Mouse (Mus musculus) C2C12 (cell line): ENCODE measurements around the gene Peli2. TPM values are rescaled to one million over a fixed set of nuclear protein-coding genes. Genes with fewer than 3 reads are reported as not detected.

ENCODE experiments used
- H3K27me3 ChIP-seq: one replicate; pipeline ENCODE4 v1.6.1; 2011; ENCODE audit not compliant: control insufficient read depth, insufficient read depth, insufficient read length
- H3K36me3 ChIP-seq: one replicate; pipeline ENCODE4 v1.6.1; 2011; ENCODE audit not compliant: control insufficient read depth, insufficient read depth
- H3K4me3 ChIP-seq: one replicate; pipeline ENCODE4 v1.5.1; 2011; ENCODE audit warnings: mild to moderate bottlenecking, control low read depth; ENCODE audit not compliant: poor library complexity, insufficient read depth, severe bottlenecking
- H3K79me2 ChIP-seq: one replicate; pipeline ENCODE4 v1.6.1; 2011; ENCODE audit not compliant: control insufficient read depth, insufficient read depth
- H3K79me3 ChIP-seq: one replicate; pipeline ENCODE4 v1.6.1; 2011; ENCODE audit warnings: low read depth, control low read depth
- H3ac ChIP-seq: one replicate; pipeline ENCODE3; 2011; ENCODE audit warnings: low read depth; ENCODE audit not compliant: control insufficient read depth, insufficient read length
- CEBPB ChIP-seq: IDR thresholded peaks from one replicate; pipeline ENCODE4 v1.6.1; 2011; ENCODE audit warnings: low read depth, mild to moderate bottlenecking, control low read depth, moderate library complexity
- CTCF ChIP-seq: IDR thresholded peaks from one replicate; pipeline ENCODE4 v1.5.1; 2011; ENCODE audit not compliant: control insufficient read depth, insufficient read depth, insufficient read length
- FOSL1 ChIP-seq: IDR thresholded peaks from one replicate; pipeline ENCODE4 v1.8.0; 2011; ENCODE audit warnings: mild to moderate bottlenecking, low read length; ENCODE audit not compliant: poor library complexity, insufficient read depth, severe bottlenecking
- MAX ChIP-seq: IDR thresholded peaks from one replicate; pipeline ENCODE4 v1.6.1; 2011; ENCODE audit warnings: mild to moderate bottlenecking, control low read depth
- MYOD1 ChIP-seq: IDR thresholded peaks from one replicate; pipeline ENCODE4 v1.6.1; 2011; ENCODE audit warnings: low read depth; ENCODE audit not compliant: control insufficient read depth, insufficient read length
- MYOG ChIP-seq: IDR thresholded peaks from one replicate; pipeline ENCODE4 v1.6.1; 2011; ENCODE audit not compliant: control insufficient read depth, insufficient read length; ENCODE audit errors: extremely low read depth
- USF1 ChIP-seq: IDR thresholded peaks from one replicate; pipeline ENCODE4 v1.6.1; 2011; ENCODE audit warnings: low read depth, mild to moderate bottlenecking, control low read depth, moderate library complexity
- polyA plus RNA-seq: library from polyadenylated mRNA; unstranded; fragments of >200 nt; fragmentation: generic; extraction: Trizol; gene quantifications from one replicate; pipeline ENCODE4 v1.2.1, GENCODE M21; 2012; ENCODE audit warnings: missing spikeins

Gene Peli2
- polyA plus RNA-seq, 1 experiment: 13.9 TPM

DNA sequence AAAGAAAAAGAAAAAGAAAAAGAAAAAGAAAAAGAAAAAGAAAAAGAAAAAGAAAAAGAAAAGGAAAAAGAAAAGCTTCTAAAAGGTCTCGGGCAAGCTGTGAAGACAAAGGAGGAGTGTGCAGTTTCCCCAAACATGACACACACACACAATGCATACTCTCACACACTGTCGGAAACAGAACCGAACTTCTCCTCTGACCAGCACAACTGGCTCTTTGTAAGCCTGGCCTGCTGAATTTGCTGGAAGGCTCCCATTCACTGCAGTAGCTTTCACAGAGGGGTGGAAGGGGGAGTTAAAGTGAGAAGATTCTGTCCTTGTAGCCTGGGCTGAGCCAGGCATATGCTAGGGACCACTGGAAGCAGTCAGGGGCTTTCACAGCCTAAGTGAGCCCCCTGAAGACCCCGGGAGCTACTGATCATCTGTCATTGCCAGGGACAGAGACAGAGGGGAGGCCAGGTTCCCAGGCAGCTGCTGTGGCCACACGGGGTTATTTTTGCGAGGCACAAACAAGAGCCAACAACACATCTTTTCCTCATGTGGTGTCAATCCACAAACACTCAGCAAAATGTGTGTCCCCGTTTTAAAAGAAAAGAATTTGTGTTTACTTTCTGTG, 33.8 kb upstream of the Peli2 start:
- TF ChIP-seq MYOD1 (no peak), CTCF (no peak), MYOG (no peak), USF1 (no peak), MAX (no peak), CEBPB (no peak), FOSL1 (no peak)
- Histone ChIP-seq H3K79me2 (no peaks in the 10 kb centered on the region), H3ac (no peak overlapping the region), H3K36me3 (no peaks in the 10 kb centered on the region), H3K79me3 (no peaks in the 10 kb centered on the region), H3K4me3 (no peak overlapping the region), H3K27me3 (no peaks in the 10 kb centered on the region)

DNA sequence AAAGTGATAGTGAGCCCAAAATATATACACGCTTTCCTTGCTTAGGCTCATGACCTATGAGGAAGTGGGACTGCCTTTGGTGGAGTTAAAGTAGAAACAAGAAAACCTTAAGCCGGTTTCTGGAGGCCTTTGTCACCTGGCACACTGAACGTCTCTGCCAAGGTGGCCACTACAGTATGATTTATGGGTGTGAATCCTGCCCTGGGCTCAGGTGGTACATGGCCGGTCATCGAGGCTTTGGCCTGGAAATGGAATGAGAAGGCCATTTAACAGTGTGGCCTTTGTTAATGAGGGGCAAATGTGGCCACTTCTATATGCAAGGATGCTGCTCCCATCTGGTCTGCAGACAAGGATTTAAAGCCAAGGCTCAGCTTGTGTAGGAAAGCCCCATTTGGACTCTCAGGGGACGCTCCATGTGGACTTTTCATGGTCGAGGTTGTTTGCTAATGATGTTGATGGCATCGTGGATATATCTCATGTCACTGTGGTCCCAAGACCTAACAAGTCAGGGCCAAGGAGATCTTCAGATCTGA, 33.3 kb upstream of the Peli2 start:
- no peak for TF ChIP-seq CEBPB
- no peak for TF ChIP-seq CTCF
- TF ChIP-seq USF1: no peak
- no peaks in the 10 kb centered on the region for H3K79me3 ChIP-seq
- no peak overlapping the region for H3ac ChIP-seq
- H3K36me3 ChIP-seq: no peaks in the 10 kb centered on the region
- H3K4me3 ChIP-seq: no peak overlapping the region
- no peaks in the 10 kb centered on the region for H3K27me3 ChIP-seq
- no peaks in the 10 kb centered on the region for H3K79me2 ChIP-seq

GRCm38 (mm10) chr14:48090465-48090864, 30.2 kb upstream of the Peli2 start:
- no peaks in the 10 kb centered on the region for H3K79me3 ChIP-seq
- no peaks in the 10 kb centered on the region for H3K27me3 ChIP-seq
- H3ac ChIP-seq: no peak overlapping the region
- H3K36me3 ChIP-seq: no peaks in the 10 kb centered on the region
- TF ChIP-seq CTCF (no peak), USF1 (no peak), MYOD1 (no peak), MAX (no peak), FOSL1 (no peak), CEBPB (no peak)
- no peak overlapping the region for H3K4me3 ChIP-seq
- H3K79me2 ChIP-seq: no peaks in the 10 kb centered on the region

GRCm38 (mm10) chr14:48091160-48091559, 29.5 kb upstream of the Peli2 start:
- Histone ChIP-seq H3ac (no peak overlapping the region), H3K36me3 (no peaks in the 10 kb centered on the region), H3K79me2 (no peaks in the 10 kb centered on the region), H3K27me3 (no peaks in the 10 kb centered on the region), H3K79me3 (no peaks in the 10 kb centered on the region), H3K4me3 (no peak overlapping the region)
- TF ChIP-seq USF1 (no peak), FOSL1 (no peak), CTCF (no peak), MYOD1 (no peak), MYOG (no peak), CEBPB (no peak), MAX (no peak)

- Histone ChIP-seq H3K27me3 (no peaks in the 10 kb centered on the region), H3ac (no peak overlapping the region), H3K4me3 (no peak overlapping the region), H3K79me3 (no peaks in the 10 kb centered on the region), H3K79me2 (no peaks in the 10 kb centered on the region), H3K36me3 (no peaks in the 10 kb centered on the region)
- no peak for TF ChIP-seq MYOG
- TF ChIP-seq FOSL1: no peak
- no peak for TF ChIP-seq MAX
- TF ChIP-seq USF1: no peak
- no peak for TF ChIP-seq MYOD1
- no peak for TF ChIP-seq CEBPB
- no peak for TF ChIP-seq CTCF
Observed at GRCm38 (mm10) chr14:48098253-48098652, 22.4 kb upstream of the Peli2 start.

DNA sequence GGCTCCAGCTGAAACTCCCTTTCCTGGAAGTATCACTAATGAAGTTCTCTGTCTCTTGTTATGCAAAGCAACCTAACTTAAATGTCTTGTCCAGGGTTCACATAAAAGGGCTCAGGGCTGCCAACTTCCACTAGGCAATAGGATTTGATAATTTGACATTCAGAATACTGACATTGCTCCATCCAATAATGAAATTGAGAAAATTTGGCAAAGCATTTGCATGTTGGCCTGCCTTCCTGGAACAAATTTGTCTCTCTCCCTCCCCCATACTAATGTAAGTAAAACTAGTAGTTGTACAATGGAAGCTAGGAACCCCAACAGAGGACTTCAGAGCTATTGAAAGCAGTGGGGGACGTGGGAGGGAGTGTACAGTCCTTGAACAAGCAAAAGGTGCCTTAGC, 21.3 kb upstream of the Peli2 start:
- TF ChIP-seq FOSL1: no peak
- no peak for TF ChIP-seq CEBPB
- no peak for TF ChIP-seq MYOD1
- no peak for TF ChIP-seq USF1
- no peak for TF ChIP-seq MYOG
- Histone ChIP-seq H3K79me2 (no peaks in the 10 kb centered on the region), H3K27me3 (no peaks in the 10 kb centered on the region), H3K79me3 (no peaks in the 10 kb centered on the region), H3K36me3 (no peaks in the 10 kb centered on the region), H3K4me3 (no peak overlapping the region), H3ac (no peak overlapping the region)
